Mouse (Mus musculus) liver, adult 2 months (tissue): ENCODE results near the gene Bsnd.
A peak's percentile ranks its signal among the peaks of the same experiment; 100 is the strongest.

Experiments used
- CTCF ChIP-seq: fragments of 200-500 bp; IDR thresholded peaks from 2 replicates; pipeline ENCODE4 v1.5.1; 2011; ENCODE audit warnings: low read depth, low read length, control low read depth
- POLR2A ChIP-seq: fragments of 200-500 bp; IDR thresholded peaks from 2 replicates; pipeline ENCODE4 v1.6.1; 2011; ENCODE audit warnings: low read length, control low read depth; ENCODE audit not compliant: insufficient read depth; ENCODE audit errors: extremely low read depth

GRCm38 (mm10) chr4:106443182-106443581 lies 48.9 kb downstream of the Bsnd start:
- TF ChIP-seq CTCF (0 out of 2 replicates have a peak, but pooled peaks have one; percentile 7), POLR2A (no peak)
